Mouse (Mus musculus) C2C12 (cell line): ENCODE measurements around the gene Tmem132e. TPM values are rescaled to one million over a fixed set of nuclear protein-coding genes. Genes with fewer than 3 reads are reported as not detected.

Experiments
- H3K27me3 ChIP-seq: one replicate; pipeline ENCODE4 v1.6.1; 2011; ENCODE audit not compliant: control insufficient read depth, insufficient read depth, insufficient read length
- H3K36me3 ChIP-seq: one replicate; pipeline ENCODE4 v1.6.1; 2011; ENCODE audit not compliant: control insufficient read depth, insufficient read depth
- H3K4me3 ChIP-seq: one replicate; pipeline ENCODE4 v1.5.1; 2011; ENCODE audit warnings: mild to moderate bottlenecking, control low read depth; ENCODE audit not compliant: poor library complexity, insufficient read depth, severe bottlenecking
- H3K79me2 ChIP-seq: one replicate; pipeline ENCODE4 v1.6.1; 2011; ENCODE audit not compliant: control insufficient read depth, insufficient read depth
- H3K79me3 ChIP-seq: one replicate; pipeline ENCODE4 v1.6.1; 2011; ENCODE audit warnings: low read depth, control low read depth
- H3ac ChIP-seq: one replicate; pipeline ENCODE3; 2011; ENCODE audit warnings: low read depth; ENCODE audit not compliant: control insufficient read depth, insufficient read length
- CEBPB ChIP-seq: IDR thresholded peaks from one replicate; pipeline ENCODE4 v1.6.1; 2011; ENCODE audit warnings: low read depth, mild to moderate bottlenecking, control low read depth, moderate library complexity
- CTCF ChIP-seq: IDR thresholded peaks from one replicate; pipeline ENCODE4 v1.5.1; 2011; ENCODE audit not compliant: control insufficient read depth, insufficient read depth, insufficient read length
- FOSL1 ChIP-seq: IDR thresholded peaks from one replicate; pipeline ENCODE4 v1.8.0; 2011; ENCODE audit warnings: mild to moderate bottlenecking, low read length; ENCODE audit not compliant: poor library complexity, insufficient read depth, severe bottlenecking
- MAX ChIP-seq: IDR thresholded peaks from one replicate; pipeline ENCODE4 v1.6.1; 2011; ENCODE audit warnings: mild to moderate bottlenecking, control low read depth
- MYOD1 ChIP-seq: IDR thresholded peaks from one replicate; pipeline ENCODE4 v1.6.1; 2011; ENCODE audit warnings: low read depth; ENCODE audit not compliant: control insufficient read depth, insufficient read length
- MYOG ChIP-seq: IDR thresholded peaks from one replicate; pipeline ENCODE4 v1.6.1; 2011; ENCODE audit not compliant: control insufficient read depth, insufficient read length; ENCODE audit errors: extremely low read depth
- USF1 ChIP-seq: IDR thresholded peaks from one replicate; pipeline ENCODE4 v1.6.1; 2011; ENCODE audit warnings: low read depth, mild to moderate bottlenecking, control low read depth, moderate library complexity
- polyA plus RNA-seq: library from polyadenylated mRNA; unstranded; fragments of >200 nt; fragmentation: generic; extraction: Trizol; gene quantifications from one replicate; pipeline ENCODE4 v1.2.1, GENCODE M21; 2012; ENCODE audit warnings: missing spikeins

The Tmem132e gene
- polyA plus RNA-seq, 1 experiment: not detected

- Histone ChIP-seq H3K36me3 (no peaks in the 10 kb centered on the region), H3ac (no peak overlapping the region), H3K27me3 (peaks cover 41% of the 10 kb centered on the region), H3K79me2 (no peaks in the 10 kb centered on the region), H3K79me3 (no peaks in the 10 kb centered on the region), H3K4me3 (no peak overlapping the region)
- TF ChIP-seq MYOG: no peak
- no peak for TF ChIP-seq FOSL1
- no peak for TF ChIP-seq MAX
- no peak for TF ChIP-seq CEBPB
- no peak for TF ChIP-seq USF1
These were observed 3.6 kb downstream of the Tmem132e start for GRCm38 (mm10) chr11:82392341-82392740.

GRCm38 (mm10) chr11:82399621-82400020, 10.9 kb downstream of the Tmem132e start:
- H3K4me3 ChIP-seq: no peak overlapping the region
- H3K79me3 ChIP-seq: no peaks in the 10 kb centered on the region
- H3K27me3 ChIP-seq: no peaks in the 10 kb centered on the region
- H3ac ChIP-seq: no peak overlapping the region
- H3K36me3 ChIP-seq: no peaks in the 10 kb centered on the region
- TF ChIP-seq CEBPB: no peak
- TF ChIP-seq CTCF: no peak
- TF ChIP-seq USF1: no peak
- TF ChIP-seq FOSL1: no peak
- no peaks in the 10 kb centered on the region for H3K79me2 ChIP-seq

GRCm38 (mm10) chr11:82405641-82406040, 16.9 kb downstream of the Tmem132e start:
- H3ac ChIP-seq: no peak overlapping the region
- H3K27me3 ChIP-seq: no peaks in the 10 kb centered on the region
- no peaks in the 10 kb centered on the region for H3K36me3 ChIP-seq
- no peak for TF ChIP-seq CTCF
- TF ChIP-seq MYOG: no peak
- no peak for TF ChIP-seq FOSL1
- no peak for TF ChIP-seq CEBPB
- no peak for TF ChIP-seq MYOD1
- no peak for TF ChIP-seq MAX
- no peak for TF ChIP-seq USF1
- no peak overlapping the region for H3K4me3 ChIP-seq
- H3K79me2 ChIP-seq: no peaks in the 10 kb centered on the region
- H3K79me3 ChIP-seq: no peaks in the 10 kb centered on the region

GRCm38 (mm10) chr11:82406358-82407221, 17.9 kb downstream of the Tmem132e start:
- TF ChIP-seq FOSL1 (no peak), MAX (no peak), CEBPB (no peak), USF1 (no peak), MYOG (no peak), MYOD1 (no peak), CTCF (no peak)
- Histone ChIP-seq H3ac (no peak overlapping the region), H3K4me3 (no peak overlapping the region), H3K36me3 (no peaks in the 10 kb centered on the region), H3K27me3 (no peaks in the 10 kb centered on the region), H3K79me2 (no peaks in the 10 kb centered on the region), H3K79me3 (no peaks in the 10 kb centered on the region)

- Histone ChIP-seq H3K27me3 (no peaks in the 10 kb centered on the region), H3K4me3 (no peak overlapping the region), H3ac (no peak overlapping the region), H3K79me2 (no peaks in the 10 kb centered on the region), H3K36me3 (no peaks in the 10 kb centered on the region), H3K79me3 (no peaks in the 10 kb centered on the region)
- no peak for TF ChIP-seq MYOD1
- TF ChIP-seq CTCF: no peak
- TF ChIP-seq FOSL1: no peak
- TF ChIP-seq CEBPB: no peak
- TF ChIP-seq USF1: no peak
- TF ChIP-seq MAX: no peak
- no peak for TF ChIP-seq MYOG
These were observed 23.8 kb downstream of the Tmem132e start for GRCm38 (mm10) chr11:82412496-82412895.
